Mouse (Mus musculus) olfactory bulb, adult 2 months (tissue): ENCODE results near the gene Kcnv2.

ENCODE experiments used
- CTCF ChIP-seq: fragments of 200-500 bp; IDR thresholded peaks from 2 replicates; pipeline ENCODE4 v1.5.1; 2012; ENCODE audit warnings: low read depth, mild to moderate bottlenecking, low read length, moderate library complexity; ENCODE audit not compliant: insufficient read depth
- POLR2A ChIP-seq: fragments of 200-500 bp; IDR thresholded peaks from 2 replicates; pipeline ENCODE4 v1.6.1; 2012; ENCODE audit warnings: mild to moderate bottlenecking, low read depth, low read length, moderate library complexity; ENCODE audit not compliant: insufficient read depth

GRCm38 (mm10) chr19:27383266-27383665, 60.9 kb downstream of the Kcnv2 start:
- TF ChIP-seq CTCF: no peak
- no peak for TF ChIP-seq POLR2A
